Mouse (Mus musculus) gastrocnemius, postnatal 10 days (tissue): ENCODE results near the gene Tinagl1. TPM values are rescaled to one million over a fixed set of nuclear protein-coding genes. Genes with fewer than 3 reads are reported as not detected.

Experiments used
- DNase-seq: peaks from one replicate; pipeline ENCODE4 v3.0.0; 2021; ENCODE audit warnings: mixed read lengths
- total RNA-seq, 2 experiments: library from RNA; stranded (reverse); gene quantifications; 2 replicates each; pipeline ENCODE4 v1.2.3; 2021

The Tinagl1 gene
- total RNA-seq, 2 experiments from 2014 or later = 27.7 to 33.1 TPM

DNA sequence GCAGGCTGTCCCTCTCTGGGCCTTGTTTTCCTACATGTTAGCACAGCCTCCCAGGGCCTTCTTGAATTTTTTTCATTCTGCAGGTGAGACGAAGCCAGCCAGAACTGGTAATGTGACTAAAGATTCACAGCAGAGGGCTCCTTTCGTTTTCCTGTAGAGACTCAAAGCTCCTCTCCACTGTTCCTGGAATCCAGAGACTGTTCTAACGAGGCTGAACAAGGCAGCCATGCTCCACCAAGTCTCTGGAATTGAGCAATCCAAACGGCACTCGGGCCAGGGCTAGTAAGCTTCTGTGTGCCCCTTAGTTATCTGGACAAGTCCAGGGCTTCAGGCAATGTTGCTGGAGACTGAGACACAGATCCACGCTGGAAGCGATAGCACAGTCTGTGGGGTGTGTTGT, 2.6 kb upstream of the Tinagl1 start:
- no peak for DNase-seq

DNA sequence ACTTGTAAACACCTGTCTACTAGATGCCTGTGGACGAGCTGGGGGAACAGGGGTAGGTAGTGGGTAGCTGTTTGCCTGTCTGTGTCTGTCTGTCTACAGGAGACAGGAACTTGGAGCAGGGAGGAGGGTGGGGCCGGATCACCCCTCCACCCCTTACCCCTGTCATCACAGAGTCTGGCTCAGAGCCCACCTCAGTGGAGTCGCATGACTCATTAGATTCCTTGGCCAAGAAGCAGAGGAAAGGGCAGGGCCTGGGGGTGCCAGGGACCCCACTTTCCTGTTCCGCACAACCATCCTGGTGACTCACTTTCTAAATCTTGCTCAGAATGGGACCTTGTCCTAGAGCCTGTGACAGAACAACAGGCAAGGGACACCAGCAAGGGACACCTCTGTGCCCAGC, 2.2 kb upstream of the Tinagl1 start:
- no peak for DNase-seq

DNA sequence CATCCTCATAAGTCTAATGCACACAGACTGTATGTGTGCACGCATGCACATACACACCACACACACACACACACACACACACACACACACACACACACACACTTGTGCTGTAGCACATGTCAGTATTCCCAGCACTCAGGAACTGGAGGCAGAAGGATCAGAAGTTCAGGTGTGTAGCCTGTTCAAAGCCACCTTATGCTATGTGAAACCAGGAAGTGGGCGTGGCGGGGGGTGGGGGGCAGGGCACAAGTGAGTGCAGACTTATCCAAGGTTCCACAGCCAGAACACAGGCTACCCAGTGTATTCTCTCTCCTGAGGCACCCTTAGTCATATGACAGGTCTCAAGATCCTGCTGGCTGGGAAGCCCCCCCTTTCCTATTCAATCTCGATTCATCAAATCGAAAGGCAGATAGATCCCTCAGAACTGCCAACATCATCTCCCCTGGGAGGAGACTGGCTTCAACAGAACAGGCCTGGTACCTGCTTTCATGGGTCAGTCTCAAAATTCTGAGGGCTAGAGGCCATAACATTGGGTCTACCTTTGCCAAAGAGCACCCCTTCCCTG, 1.3 kb upstream of the Tinagl1 start:
- DNase-seq = no peak

DNA sequence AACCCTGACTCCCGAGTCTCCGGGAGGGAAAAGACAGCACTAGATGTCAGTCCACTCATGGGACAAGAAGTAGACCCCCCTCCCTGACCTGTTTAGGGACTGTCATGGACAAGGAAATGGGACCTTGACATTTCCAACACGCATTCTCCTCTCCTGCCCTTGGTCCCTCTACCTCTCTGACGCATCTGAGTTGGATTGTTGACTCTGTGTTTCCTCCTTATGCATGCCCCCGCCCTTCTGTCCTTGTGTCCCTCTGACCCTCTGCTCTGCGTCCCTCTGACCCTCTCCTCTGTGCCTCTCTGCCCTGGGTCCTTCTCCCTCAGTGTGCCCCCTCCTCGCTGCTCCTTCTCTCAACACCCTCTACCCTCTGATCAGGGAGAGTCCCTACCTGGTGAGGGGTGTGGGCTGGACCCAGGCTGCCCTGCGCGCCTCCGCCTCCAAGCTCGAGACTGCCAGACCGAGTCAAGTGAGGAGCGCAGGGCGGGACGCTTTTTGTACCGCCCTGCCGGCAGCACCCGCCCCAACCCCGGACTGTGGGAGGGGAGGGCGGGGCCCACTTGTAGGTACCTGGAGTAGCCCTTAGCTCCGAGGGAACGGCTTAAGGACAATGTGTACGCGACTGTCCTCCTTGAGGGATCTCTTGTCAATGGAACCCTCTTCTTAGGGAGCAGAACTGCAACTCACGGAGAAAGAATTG, 439 bp downstream of the Tinagl1 start:
- peak; percentile 38 for DNase-seq

DNA sequence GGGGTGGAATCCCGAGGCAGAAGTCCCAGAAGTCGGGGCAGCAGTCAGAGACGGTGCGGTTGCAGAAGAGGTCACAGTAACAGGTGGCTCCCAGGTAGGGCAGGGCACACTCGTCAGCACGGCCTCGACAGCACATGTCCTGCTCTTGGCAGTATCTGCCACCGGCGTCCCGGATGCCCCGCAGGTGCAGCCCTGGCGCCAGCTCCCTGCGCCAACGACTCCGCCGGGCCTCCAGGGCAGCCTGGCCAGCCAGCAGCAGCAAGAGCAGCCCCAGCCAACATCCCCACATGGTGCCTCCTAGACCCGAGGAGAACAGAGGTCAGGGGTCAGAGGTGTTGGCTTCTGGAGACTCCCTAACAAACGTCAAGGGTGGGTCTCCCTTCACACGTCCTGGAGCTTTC, 1.0 kb downstream of the Tinagl1 start:
- DNase-seq = no peak

DNA sequence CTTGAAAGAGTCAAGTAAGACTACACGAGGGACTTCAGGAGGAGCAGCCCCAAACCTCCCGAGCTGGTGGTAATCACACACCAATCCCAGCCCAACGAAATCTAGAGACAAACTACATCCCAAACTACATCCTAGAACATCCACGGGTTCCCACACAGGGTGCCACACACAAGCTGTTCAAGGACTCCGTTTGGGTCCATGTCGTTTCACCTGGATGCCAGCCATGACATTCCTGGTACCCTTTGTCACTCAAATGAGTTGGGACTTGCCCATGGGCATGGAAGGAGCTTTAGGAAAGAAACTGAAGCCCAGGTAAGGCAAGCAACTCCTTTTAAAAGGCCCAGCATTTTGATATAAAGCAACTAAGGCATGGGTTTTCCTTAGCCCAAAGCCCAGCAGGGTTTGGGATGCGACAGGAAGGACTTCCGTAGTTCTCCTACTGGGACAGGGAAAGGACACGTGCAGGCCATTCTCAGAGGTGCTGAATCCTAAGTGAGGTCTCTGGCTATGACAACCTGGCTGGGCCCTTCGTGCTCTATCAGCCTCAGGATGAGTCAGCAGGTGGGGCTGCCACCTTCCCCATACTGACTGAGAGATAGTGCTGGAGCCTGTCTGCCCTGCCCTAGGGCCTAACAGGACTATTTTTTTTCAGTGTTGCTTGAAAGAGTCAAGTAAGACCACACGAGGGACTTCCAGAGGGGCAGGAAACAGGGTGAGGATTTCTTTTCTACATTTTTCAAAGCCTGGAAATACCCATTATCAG, 1.7 kb downstream of the Tinagl1 start:
- no peak for DNase-seq

DNA sequence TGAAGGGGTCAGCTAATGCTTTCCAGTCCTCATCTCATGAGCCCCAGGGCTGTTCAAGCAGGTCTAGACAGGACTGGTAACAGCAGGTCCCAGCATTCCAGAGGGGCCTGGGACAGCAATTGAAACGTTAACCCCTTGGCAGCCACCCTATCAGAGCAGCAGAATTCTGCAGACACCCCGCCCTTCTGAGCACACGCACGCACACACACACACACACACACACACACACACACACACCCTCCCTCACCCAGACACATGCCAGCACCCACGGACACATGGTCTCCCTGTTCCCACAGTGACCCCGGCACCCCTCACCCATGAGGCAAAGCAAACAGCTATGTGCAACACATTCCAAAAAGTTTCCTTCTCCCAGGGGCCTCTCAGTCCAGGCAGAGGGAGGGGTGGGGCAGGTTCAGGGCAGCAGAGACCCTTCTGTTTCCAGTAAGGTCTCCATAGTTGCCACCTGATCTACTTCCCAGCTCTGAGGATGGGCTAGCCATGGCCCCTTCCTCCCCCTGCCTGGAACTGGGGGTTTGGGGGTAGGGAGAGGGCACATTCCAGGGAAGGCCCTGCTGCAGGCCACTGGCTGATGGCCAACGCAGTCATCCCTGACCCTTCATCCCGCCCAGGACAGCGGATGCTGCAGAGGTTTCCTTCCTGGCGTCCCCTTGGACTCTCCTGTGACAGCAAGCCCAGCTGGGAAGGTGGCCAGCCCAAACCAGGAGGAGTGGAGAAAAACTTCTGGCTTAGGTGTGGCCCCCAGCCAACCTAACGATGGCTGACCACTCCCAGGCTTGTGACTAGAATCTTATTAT, 2.8 kb downstream of the Tinagl1 start:
- DNase-seq = peak; percentile 54

DNA sequence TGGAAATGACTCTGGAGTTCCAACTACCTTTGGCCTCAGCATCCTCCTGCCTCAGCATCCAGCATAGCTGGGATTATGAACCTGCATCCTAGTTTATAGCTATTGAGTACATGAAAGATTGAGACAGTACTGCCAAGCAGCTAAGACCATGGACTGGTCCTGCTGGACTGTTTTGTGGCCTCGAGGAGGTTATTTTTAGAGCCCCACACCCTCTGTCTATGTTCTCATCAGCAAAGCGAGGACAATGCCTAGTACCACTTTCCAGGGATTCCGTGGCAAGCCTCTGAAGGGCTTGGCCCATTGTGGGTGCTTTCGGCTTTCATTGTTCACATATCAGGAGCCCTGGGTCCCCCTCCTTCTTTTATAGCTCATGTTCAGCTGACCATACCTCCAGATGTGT, 4.6 kb downstream of the Tinagl1 start:
- no peak for DNase-seq

DNA sequence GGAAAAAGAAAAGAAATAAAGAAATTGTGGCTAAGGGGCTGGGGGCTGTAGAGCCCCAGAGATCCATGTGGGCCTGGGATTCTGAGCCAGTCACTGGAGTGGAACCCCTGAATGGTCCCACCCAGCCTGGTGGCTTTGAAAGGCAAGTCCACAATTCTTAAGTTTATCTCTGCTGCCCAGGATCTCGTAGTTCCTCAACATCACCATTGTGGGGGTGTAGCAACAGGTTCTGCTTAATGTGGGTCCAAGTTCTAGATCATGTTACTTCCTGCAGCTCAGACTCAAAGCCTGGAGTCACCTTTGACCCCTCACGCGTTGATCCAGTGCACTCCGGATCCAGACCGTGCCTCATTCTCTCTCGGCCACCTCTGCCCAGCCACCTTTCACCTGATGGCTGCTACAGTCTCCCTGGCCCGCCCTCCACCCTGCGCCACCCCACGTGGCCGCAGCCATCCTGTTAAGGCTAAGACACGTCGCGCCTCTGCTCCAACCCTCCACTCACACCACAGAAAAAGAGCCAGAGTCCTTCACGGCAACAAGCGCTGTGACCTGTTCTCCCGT, 5.4 kb downstream of the Tinagl1 start:
- DNase-seq = no peak

DNA sequence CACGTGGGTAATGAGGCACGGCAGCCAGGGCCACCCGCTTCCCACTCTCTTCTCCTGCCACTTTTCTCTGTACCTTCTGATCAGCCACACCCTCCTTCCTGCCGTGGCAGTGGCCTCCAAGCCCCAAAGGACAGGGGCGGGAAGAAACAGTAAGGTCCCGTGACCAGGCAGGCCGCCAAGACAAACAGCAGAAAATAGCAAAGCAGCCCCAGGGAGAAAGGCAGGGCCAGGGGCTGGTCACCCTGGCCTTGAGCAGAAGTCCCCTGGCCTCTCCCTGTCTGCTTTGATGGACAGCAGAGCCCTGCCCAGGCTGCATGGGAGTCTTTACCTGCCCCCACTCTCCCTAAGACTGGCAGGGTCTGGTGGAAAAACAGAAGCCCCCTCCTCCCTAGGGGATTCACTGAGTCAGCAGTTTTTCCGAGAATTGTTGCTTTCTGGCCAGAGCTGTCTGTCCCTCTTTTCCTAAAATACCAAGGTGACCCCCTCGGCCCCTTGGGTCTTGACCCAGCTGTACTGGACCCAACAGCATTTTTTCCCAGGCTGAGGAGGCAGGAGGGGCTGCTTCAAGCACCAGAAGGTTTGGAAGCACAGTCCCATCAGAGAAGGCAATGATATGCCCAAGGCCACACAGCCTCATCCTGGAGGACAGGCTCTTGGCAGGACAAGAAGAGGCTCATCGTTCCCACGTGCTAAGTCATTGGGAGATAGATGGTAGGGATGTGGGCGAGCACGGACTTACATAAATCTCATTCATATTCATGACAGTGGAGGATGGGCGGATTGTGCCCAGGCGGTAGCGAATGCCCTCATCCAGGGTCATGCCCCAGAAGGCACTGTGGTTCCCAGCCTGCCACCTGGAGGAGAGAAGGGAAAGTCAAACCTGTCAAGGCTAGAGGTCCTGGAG, 6.4 kb downstream of the Tinagl1 start:
- peak; percentile 66 for DNase-seq

DNA sequence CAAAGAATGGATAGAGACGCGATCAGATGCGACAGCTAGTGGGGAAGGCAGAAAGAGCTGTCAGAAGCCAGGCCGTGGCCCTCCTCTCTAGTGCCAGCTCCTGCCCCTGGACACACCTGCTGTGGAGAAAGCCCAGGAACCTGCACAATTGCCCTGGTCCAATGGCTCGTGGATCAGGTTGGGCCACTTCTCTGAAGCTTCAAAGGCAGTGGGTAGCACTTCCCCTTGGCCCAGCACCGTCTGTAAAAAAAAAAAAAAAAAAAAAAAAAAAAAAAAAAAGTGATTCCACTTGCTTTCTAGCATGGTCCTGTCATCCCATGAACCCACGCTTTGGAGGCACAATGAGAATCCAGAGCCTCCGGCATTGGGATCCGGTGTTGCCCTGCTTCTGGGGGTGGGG, 7.1 kb downstream of the Tinagl1 start:
- no peak for DNase-seq

DNA sequence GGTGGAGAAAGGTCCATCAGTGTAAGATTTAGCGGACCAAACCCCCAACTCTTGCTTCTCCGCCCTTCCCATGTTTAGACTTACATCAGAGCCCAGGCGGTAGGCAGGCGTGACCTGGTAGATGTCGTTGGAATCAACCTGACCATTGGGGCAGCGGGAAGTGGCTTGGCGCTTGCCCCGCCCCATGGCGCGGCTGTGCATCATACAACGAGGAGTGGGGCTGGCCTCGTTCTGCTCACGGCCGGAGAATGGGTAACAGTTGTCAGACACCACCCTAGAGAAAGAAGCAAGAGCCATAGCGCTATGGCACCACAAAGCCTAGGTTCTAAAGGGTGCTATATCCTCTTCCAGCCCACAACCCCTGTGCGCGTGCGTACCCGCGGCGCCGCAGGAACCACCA, 7.6 kb downstream of the Tinagl1 start:
- DNase-seq = no peak

DNA sequence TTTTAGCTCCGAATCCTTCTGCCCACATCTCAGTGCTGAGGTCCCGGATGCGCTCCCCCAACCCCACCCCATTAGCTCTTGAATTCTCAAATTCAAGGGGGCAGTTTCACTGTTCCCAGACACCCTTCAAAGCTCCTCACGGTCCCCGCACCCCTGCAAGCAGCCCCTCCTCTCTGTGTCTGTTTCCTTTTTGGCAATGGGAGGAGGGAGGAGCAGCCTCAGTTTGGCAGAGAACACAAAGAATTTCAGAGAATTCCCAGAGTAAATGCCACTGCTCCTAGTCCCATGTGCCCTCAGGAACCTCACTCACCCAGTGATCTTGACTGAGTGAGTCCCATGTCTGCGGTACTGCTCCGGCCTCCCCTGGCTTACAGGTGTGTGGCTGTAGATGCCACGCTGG, 8.3 kb downstream of the Tinagl1 start:
- no peak for DNase-seq

DNA sequence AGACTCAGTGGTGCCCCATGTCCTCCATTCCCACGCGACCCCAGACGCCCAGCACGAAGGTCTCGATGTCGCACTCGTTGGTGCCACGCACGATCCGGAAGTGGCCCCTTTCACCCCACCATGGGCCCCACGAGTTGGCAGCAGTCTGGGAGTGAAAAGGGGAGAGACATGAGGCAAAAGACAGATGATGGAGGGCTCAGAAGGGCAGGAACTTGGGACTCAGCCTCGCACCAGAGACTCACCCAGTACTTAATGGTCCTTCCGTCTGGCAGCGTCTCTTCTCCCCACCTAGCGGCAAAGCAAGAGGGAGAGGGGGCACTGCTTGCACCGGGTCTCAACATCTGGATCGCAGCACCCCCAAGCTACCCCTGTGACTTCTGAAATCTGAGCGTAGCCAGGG, 8.9 kb downstream of the Tinagl1 start:
- no peak for DNase-seq

DNA sequence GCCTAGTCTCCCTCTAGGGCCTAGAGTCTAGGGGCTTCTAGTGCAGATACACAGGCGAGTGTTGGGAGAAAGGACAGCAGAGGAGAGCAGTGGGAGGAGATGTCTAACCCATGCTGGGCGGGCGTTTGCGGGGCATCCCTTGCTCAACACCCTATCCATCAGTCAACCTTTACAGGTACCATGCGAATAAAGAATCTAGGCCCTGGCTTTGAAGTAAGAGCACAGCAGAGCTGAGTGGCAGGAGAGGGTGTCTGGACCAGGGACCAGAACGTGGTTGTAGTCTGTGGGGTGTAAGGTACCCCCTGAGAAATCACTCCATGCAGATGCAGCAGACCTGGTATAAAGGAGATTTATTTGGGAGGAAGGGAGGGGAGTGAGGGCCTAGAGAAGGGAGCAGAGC, 10.8 kb downstream of the Tinagl1 start:
- no peak for DNase-seq

DNA sequence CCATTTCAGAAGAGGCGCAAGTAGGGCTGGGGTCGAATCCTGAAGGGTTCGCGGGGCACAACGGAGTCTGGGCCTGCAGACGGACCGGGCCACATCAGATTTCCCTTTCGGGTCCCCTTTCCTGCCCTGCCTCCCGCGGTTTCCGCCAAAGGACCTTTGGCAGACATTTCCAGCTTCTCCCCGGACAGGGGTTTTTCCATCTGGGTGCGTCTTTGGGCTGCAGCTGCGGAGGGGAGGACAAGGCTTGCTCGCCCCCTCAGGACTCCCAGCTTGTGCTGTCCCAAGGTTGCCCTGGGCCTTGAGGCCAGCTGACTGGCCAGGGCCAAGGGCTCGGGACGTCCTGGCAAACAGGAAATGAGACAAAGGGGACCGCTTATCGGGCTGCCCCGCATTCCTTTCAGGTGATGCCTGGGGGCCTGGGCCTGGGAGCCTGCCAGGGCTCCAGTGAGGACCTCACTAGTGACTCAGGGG, 11.5 kb downstream of the Tinagl1 start:
- DNase-seq = peak; percentile 36

DNA sequence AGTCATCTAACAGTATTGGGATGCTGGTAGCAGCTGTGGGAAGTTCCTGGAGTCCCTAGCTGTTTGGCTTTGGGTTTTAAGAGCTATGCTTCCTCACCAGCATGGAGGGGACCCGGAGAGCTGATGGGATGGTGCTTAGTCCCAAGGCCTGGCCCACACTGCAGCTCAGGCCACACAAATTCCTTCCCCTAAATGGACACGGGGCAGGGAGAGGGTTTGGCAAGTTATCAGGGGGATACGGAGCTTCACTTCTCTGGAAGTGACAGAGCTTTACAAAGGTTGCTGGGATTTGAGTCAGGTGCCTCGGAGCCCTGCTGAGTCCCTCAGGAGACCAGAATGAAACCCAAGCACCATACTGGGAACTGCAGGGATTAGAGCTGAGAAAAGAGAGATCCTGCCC, 13.6 kb downstream of the Tinagl1 start:
- no peak for DNase-seq

DNA sequence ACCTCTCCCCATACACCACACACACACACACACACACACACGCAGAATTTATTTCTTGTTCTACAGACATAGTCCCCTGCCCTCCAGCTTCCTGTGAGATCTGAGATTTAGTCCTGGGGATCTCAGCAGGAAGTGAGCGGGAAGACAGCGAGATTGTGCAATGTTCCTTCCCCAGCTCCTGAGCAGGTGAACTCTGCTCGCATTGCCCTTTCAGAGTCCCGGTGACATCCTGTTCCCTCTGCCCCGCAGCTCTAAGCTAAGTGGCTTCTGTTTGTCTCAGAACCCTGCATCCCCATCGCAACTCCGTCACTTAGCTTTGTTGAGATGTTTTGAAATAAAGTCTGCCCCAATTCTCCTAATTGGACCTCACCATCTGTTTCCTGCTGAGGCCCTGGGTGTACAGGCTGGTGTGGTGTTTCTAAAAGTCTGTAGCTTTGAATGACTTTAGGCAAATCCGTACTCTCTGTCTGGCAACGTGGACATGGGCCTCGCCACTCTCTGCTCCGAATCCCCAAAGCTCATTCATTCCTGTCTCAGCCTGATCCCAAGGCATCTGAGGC, 18.0 kb downstream of the Tinagl1 start:
- DNase-seq = no peak

DNA sequence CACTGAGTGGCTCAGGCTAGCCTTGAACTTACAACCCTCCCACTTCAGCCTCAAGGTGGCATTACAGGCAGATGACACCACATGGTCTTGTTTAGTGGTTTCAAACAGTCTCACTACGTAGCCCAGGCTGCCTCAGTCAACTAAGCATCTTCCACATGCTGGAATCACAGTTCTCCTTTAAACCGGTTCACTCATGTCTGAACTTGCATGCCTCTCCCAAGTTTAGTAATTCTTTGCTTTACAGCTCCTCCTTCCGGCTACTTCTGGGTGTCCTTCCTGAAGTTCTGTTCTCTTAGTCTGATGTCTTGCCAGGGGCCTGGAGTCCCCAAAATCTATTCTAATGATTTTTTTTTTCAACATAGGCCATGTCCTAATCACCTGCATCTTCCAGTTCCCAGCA, 20.7 kb downstream of the Tinagl1 start:
- no peak for DNase-seq

DNA sequence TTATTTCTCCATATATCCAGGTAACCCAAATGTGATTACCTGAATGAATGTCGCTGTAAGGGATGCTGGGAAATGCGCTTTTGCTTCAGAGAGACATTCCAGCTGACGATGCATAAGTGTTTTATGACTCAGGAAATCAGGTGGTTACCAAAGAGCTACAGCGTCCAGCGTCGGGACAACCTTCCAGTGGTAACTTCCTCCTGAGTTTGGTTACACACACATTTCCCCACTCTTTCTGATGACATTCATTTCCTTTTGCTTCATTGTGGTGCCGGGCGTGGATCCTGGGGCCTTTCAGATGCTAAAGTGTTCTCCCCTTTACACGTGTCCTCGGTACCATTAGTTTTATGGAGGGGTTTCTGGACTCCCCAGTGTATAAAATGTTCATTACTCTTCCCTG, 26.5 kb downstream of the Tinagl1 start:
- DNase-seq = no peak

DNA sequence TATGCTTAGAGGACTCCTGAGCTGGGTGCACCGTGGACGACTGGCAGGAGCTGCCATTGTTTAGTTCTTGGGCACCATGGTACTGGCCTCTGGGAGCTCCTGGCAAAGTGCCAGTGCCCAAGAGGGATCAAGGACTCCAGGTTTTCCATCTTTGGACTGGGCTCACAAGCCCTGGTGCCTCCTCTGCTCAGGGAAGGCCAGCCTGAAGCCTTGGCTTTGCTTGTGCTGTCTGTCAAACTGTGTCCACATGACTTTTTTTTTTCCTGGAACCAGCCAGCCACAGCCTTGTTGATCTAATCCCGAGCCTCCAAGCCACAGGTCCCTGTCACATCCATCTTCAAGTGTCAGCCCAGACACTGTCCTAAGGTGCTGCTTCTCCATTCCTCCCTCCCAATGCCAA, 33.1 kb downstream of the Tinagl1 start:
- DNase-seq = no peak
